Mouse (Mus musculus) myocyte (in vitro differentiated cells): Measurements from ENCODE around the gene Polr1b.

Source experiments
- CEBPB ChIP-seq: IDR thresholded peaks from 2 replicates; pipeline ENCODE4 v1.6.1; 2011; ENCODE audit warnings: mild to moderate bottlenecking, moderate library complexity; ENCODE audit not compliant: poor library complexity, insufficient read depth, severe bottlenecking
- E2F4 ChIP-seq: IDR thresholded peaks from one replicate; pipeline ENCODE4 v1.6.1; 2011; ENCODE audit warnings: mild to moderate bottlenecking, control low read depth, moderate library complexity; ENCODE audit not compliant: insufficient read depth
- MAX ChIP-seq: IDR thresholded peaks from one replicate; pipeline ENCODE4 v1.6.1; 2011; ENCODE audit warnings: low read depth, mild to moderate bottlenecking, control low read depth
- MYOD1 ChIP-seq, 3 experiments: IDR thresholded peaks; one replicate each; pipeline ENCODE4 v1.6.1; 2011; ENCODE audit warnings: control low read depth in 2 of 3, low read depth in 2 of 3, mild to moderate bottlenecking in 2 of 3, moderate library complexity in 1 of 3; ENCODE audit not compliant: insufficient read length in 2 of 3, control insufficient read depth in 1 of 3
- MYOG ChIP-seq, 3 experiments: IDR thresholded peaks; one replicate each; pipeline ENCODE4 v1.6.1; 2011; ENCODE audit warnings: control low read depth in 2 of 3, low read depth in 2 of 3, mild to moderate bottlenecking in 2 of 3; ENCODE audit not compliant: insufficient read length in 2 of 3, control insufficient read depth in 1 of 3, insufficient read depth in 1 of 3
- POLR2A ChIP-seq: IDR thresholded peaks from one replicate; pipeline ENCODE4 v1.6.1; 2011; ENCODE audit warnings: low read depth, mild to moderate bottlenecking, control low read depth, moderate library complexity; ENCODE audit not compliant: insufficient read length
- POLR2AphosphoS2 ChIP-seq: IDR thresholded peaks from one replicate; pipeline ENCODE4 v1.6.1; 2011; ENCODE audit warnings: low read depth, control low read depth; ENCODE audit not compliant: insufficient read length
- SRF ChIP-seq: IDR thresholded peaks from one replicate; pipeline ENCODE4 v1.6.1; 2011; ENCODE audit warnings: low read depth; ENCODE audit not compliant: control insufficient read depth, insufficient read length
- TCF12 ChIP-seq: IDR thresholded peaks from one replicate; pipeline ENCODE4 v1.6.1; 2011; ENCODE audit warnings: mild to moderate bottlenecking, control low read depth; ENCODE audit not compliant: poor library complexity, insufficient read depth, severe bottlenecking
- USF1 ChIP-seq: IDR thresholded peaks from one replicate; pipeline ENCODE4 v1.6.1; 2011; ENCODE audit warnings: low read depth, mild to moderate bottlenecking, control low read depth, moderate library complexity

DNA sequence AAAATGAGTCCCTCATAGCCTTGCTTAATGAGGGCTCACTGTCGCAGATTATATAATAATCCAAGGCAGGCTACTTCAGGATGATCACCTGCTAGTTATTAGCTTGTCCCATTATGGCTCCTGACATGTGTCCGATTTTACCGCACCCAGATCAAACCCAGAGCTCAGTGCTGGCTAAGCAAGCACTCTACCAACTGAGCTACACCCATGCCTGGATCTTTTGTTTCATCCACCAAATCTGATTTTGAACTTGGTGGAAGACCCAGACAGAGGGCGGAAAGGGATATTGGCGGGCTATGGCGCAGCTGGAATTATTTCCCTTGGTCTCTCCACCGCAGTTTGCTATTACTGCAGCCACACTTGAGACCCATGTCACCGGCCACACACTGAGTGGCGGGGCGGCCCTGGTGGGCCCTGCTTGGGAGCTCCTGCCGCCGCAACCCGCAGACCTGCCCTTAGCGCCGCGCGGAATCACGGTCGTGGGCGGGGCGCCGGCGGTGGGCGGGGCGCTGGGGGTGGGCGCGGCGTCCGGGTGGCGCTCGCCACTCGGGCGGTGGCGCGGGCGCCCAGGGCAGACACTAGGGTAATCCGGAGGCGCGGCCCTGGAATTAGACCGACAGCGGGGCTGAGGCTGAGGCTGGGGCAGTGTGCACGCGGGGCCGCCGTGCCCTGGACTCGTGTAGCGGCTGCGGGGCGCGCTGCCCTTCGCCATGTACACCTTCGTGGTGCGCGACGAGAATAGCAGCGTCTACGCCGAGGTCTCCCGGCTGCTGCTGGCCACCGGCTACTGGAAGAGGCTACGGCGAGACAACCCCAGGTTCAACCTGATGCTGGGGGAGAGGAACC is 35.1 kb upstream of the Polr1b start, which contains the start of gene Ttl:
- TF ChIP-seq POLR2AphosphoS2 = peak; percentile 84
- TF ChIP-seq CEBPB = no peak
- peak; percentile 84 for TF ChIP-seq POLR2A
- no peak for TF ChIP-seq SRF
- TF ChIP-seq USF1 = no peak
- no peak for TF ChIP-seq TCF12
- no peak for TF ChIP-seq MYOD1 (IDR thresholded peaks at IDR 0.05; ENCODE audit: control insufficient read depth in 1 of 3, insufficient read length in 2 of 3, low read depth in 2 of 3)
- TF ChIP-seq MYOG (IDR thresholded peaks at IDR 0.05; ENCODE audit: control insufficient read depth in 1 of 3, insufficient read depth in 1 of 3, insufficient read length in 2 of 3, low read depth in 2 of 3) = peak in 1 of 3 experiments; percentile 23
- no peak for TF ChIP-seq MAX
- no peak for TF ChIP-seq E2F4
